Mouse (Mus musculus) spleen, adult 2 months (tissue): ENCODE results near the gene Plxdc2.

Experiments used
- CTCF ChIP-seq: fragments of 200-500 bp; IDR thresholded peaks from 2 replicates; pipeline ENCODE4 v1.5.1; 2011; ENCODE audit warnings: mild to moderate bottlenecking, inconsistent platforms; ENCODE audit not compliant: insufficient read depth, insufficient read length, insufficient replicate concordance; ENCODE audit errors: extremely low read depth
- POLR2A ChIP-seq: fragments of 200-500 bp; IDR thresholded peaks from 2 replicates; pipeline ENCODE4 v1.6.1; 2011; ENCODE audit warnings: low read depth, low read length, inconsistent platforms

DNA sequence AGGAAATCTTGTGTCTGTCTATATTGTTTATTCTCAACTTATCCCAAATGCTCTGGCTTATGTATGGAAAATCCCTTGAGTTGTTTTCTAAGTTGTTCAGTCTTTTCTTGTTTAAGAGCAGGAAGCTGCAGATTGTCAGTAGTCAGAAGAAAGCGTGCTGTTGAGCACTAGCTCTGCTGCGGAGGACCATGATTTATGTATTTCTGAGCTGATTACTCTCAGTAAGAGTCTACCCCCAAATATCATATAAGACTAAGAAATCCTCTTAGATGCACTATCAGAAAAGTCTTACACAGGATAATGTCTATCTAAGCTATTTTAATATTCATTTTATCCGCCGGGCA is 95.5 kb downstream of the Plxdc2 start:
- TF ChIP-seq CTCF, result no peak
- no peak for TF ChIP-seq POLR2A
